Mouse (Mus musculus): ENCODE measurements around the gene Fbp2. TPM values are rescaled to one million over a fixed set of nuclear protein-coding genes. Genes with fewer than 3 reads are reported as not detected.

Fbp2 gene
- polyA plus RNA-seq, 1 experiment from 2014 or later: 14.3 TPM

Other genes with a start within 250 kb of the Fbp2 start
- 12.4 and 13.9 TPM in 2 replicates for gene 6720489N17Rik, start 234.2 kb downstream of the Fbp2 start, polyA plus RNA-seq (2015; fragmentation: Nextera tagmentation; extraction: Ambion mirVana)
- gene Platr25, start 97.7 kb downstream of the Fbp2 start, polyA plus RNA-seq (2015; fragmentation: Nextera tagmentation; extraction: Ambion mirVana): 28.4 and 28.9 TPM in 2 replicates
- 10.3 and 12.5 TPM in 2 replicates for gene Gm5141, start 72.6 kb downstream of the Fbp2 start, polyA plus RNA-seq (2015; fragmentation: Nextera tagmentation; extraction: Ambion mirVana)
- gene Fbp1, start 29.9 kb upstream of the Fbp2 start, polyA plus RNA-seq (2015; fragmentation: Nextera tagmentation; extraction: Ambion mirVana): 42.4 and 48.6 TPM in 2 replicates
- gene 2010111I01Rik, start 106.5 kb upstream of the Fbp2 start, polyA plus RNA-seq (2015; fragmentation: Nextera tagmentation; extraction: Ambion mirVana): 128 TPM in 2 replicates